In the genomic region with DNA sequence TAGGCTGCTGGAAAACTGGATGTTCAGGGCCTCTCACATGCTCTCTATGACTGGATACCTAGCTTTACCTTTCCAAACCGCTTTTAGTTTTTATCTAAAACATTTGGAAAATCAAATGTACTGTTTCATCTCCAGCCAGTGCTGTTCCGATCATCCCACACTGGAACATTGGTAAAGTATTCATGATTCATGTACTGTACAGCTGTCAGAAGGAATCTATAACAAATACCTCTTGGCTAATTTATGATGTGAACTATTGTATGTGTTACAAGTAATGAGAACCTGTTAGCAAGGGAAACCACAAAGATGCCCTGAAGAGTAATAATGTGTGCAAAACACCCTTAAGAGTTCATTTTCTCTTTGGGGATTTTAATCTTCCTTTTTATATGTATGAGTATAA, we compare ENCODE assay signal across 21 mouse cellular contexts.
DNase-seq lines count a peak whose midpoint lies in the region; ATAC-seq and TF ChIP-seq lines count a peak whose summit lies in the region.
"Had no signal": no experiment of that assay in that cellular context is flagged by ENCODE, and none has a peak within 500 bp of the region (broad histone marks: within the 10 kb centered on the region; RNA-seq: fewer than 3 reads in every experiment).

No protein-coding gene starts in this region.

- no peak overlapping the region for H3K4me3 ChIP-seq in limb, embryonic 13.5 days
- H3K4me3 ChIP-seq in limb, embryonic 10.5 days = no peak overlapping the region
- no peak overlapping the region for H3K4me3 ChIP-seq in limb, embryonic 14.5 days (replicated peaks; ENCODE audit: low read length)
- no peak overlapping the region for H3K4me3 ChIP-seq in hindbrain, embryonic 11.5 days (ENCODE audit: low read depth, low read length)
- H3K4me3 ChIP-seq: embryonic facial prominence, embryonic 12.5 days; embryonic facial prominence, embryonic 15.5 days; forebrain, embryonic 13.5 days; forebrain, embryonic 15.5 days had no signal

- no peaks in the 10 kb centered on the region for H3K27me3 ChIP-seq in limb, embryonic 13.5 days
- H3K27me3 ChIP-seq in limb, embryonic 10.5 days (ENCODE audit: low read depth, poor library complexity, severe bottlenecking) = no peaks in the 10 kb centered on the region
- no peaks in the 10 kb centered on the region for H3K27me3 ChIP-seq in limb, embryonic 14.5 days (ENCODE audit: control insufficient read depth, insufficient read depth, low read length)
- H3K27me3 ChIP-seq in hindbrain, embryonic 11.5 days (ENCODE audit: control insufficient read depth, insufficient read depth, low read length) = no peaks in the 10 kb centered on the region
- H3K27me3 ChIP-seq: embryonic facial prominence, embryonic 12.5 days; embryonic facial prominence, embryonic 15.5 days; forebrain, embryonic 13.5 days; forebrain, embryonic 15.5 days had no signal

- H3K27ac ChIP-seq in limb, embryonic 13.5 days = no peak overlapping the region
- H3K27ac ChIP-seq in limb, embryonic 10.5 days = no peak overlapping the region
- no peak overlapping the region for H3K27ac ChIP-seq in limb, embryonic 14.5 days (replicated peaks; ENCODE audit: low read depth, low read length)
- H3K27ac ChIP-seq in hindbrain, embryonic 11.5 days (ENCODE audit: low read depth, low read length) = no peak overlapping the region
- H3K27ac ChIP-seq: embryonic facial prominence, embryonic 12.5 days; embryonic facial prominence, embryonic 15.5 days; forebrain, embryonic 13.5 days; forebrain, embryonic 15.5 days had no signal

- H3K36me3 ChIP-seq in limb, embryonic 13.5 days = no peaks in the 10 kb centered on the region
- H3K36me3 ChIP-seq in limb, embryonic 10.5 days = no peaks in the 10 kb centered on the region
- no peaks in the 10 kb centered on the region for H3K36me3 ChIP-seq in limb, embryonic 14.5 days (ENCODE audit: control insufficient read depth, insufficient read depth, low read length)
- no peaks in the 10 kb centered on the region for H3K36me3 ChIP-seq in hindbrain, embryonic 11.5 days (ENCODE audit: control insufficient read depth, insufficient read depth, low read length)
- H3K36me3 ChIP-seq: embryonic facial prominence, embryonic 12.5 days; embryonic facial prominence, embryonic 15.5 days; forebrain, embryonic 15.5 days had no signal

- whole genome bisulfite sequencing in limb, embryonic 13.5 days = 58% methylated on average over 2 of the region's 2 CpGs
- WGBS in limb, embryonic 10.5 days = 85% methylated on average over 2 of the region's 2 CpGs
- WGBS in limb, embryonic 14.5 days = 49% methylated on average over 2 of the region's 2 CpGs
- WGBS in hindbrain, embryonic 11.5 days = 82% methylated on average over 2 of the region's 2 CpGs

- DNase-seq in limb, embryonic 10.5 days (ENCODE audit: low spot score) = no peak
- DNase-seq in NIH3T3 (ENCODE audit: low read depth) = peak; percentile 60
- peak; percentile 54 for DNase-seq in limb, embryonic 14.5 days (ENCODE audit: low spot score)
- DNase-seq in hindbrain, embryonic 11.5 days (ENCODE audit: low spot score) = no peak
- no peak for DNase-seq in ovary, postnatal 14 days (ENCODE audit: low spot score)
- DNase-seq: adrenal gland, adult 2 months; adrenal gland, postnatal 10 days; adrenal gland, postnatal 25 days; cerebellum, adult 11 months; cerebellum, adult 18-20 months; cerebellum, adult 8-10 months; cerebellum, adult 9-11 months; cerebellum, postnatal 14 days; cerebellum, postnatal 36 days; embryo, embryonic 11 days; forebrain, postnatal 0 days had no signal

- H3K9ac ChIP-seq in limb, embryonic 13.5 days = no peak overlapping the region
- no peak overlapping the region for H3K9ac ChIP-seq in limb, embryonic 14.5 days (ENCODE audit: low read depth, low read length, severe bottlenecking)
- H3K9ac ChIP-seq in hindbrain, embryonic 11.5 days (ENCODE audit: low read depth, low read length) = no peak overlapping the region
- H3K9ac ChIP-seq: embryonic facial prominence, embryonic 12.5 days; embryonic facial prominence, embryonic 15.5 days; forebrain, embryonic 13.5 days; forebrain, embryonic 15.5 days; forebrain, postnatal 0 days had no signal

- no peak overlapping the region for H3K4me2 ChIP-seq in limb, embryonic 13.5 days (replicated peaks)
- no peak overlapping the region for H3K4me2 ChIP-seq in limb, embryonic 14.5 days (replicated peaks; ENCODE audit: low read depth, low read length, severe bottlenecking)
- H3K4me2 ChIP-seq in hindbrain, embryonic 11.5 days (replicated peaks; ENCODE audit: low read depth, low read length) = no peak overlapping the region
- H3K4me2 ChIP-seq: embryonic facial prominence, embryonic 12.5 days; embryonic facial prominence, embryonic 15.5 days; forebrain, embryonic 13.5 days; forebrain, embryonic 15.5 days had no signal

- H3K9me3 ChIP-seq in limb, embryonic 13.5 days = no peaks in the 10 kb centered on the region
- H3K9me3 ChIP-seq in limb, embryonic 10.5 days (replicated peaks) = no peaks in the 10 kb centered on the region
- no peaks in the 10 kb centered on the region for H3K9me3 ChIP-seq in limb, embryonic 14.5 days (ENCODE audit: control insufficient read depth, low read length)
- H3K9me3 ChIP-seq in hindbrain, embryonic 11.5 days (ENCODE audit: control insufficient read depth, low read length) = no peaks in the 10 kb centered on the region
- H3K9me3 ChIP-seq: embryonic facial prominence, embryonic 12.5 days; embryonic facial prominence, embryonic 15.5 days; forebrain, embryonic 13.5 days; forebrain, embryonic 15.5 days had no signal

- TF ChIP-seq POLR2A in limb, embryonic 14.5 days (IDR thresholded peaks at IDR 0.05; ENCODE audit: borderline replicate concordance, extremely low read depth, insufficient read depth, insufficient read length) = no peak

- ATAC-seq in limb, embryonic 13.5 days (ENCODE audit: low FRiP score, low read depth) = peak; percentile 51; the same call in 1 of the 2 replicates
- peak; percentile 60; the same call in 1 of the 2 replicates for ATAC-seq in limb, embryonic 14.5 days (ENCODE audit: low FRiP score, low read depth)
- no peak for ATAC-seq in hindbrain, embryonic 11.5 days (ENCODE audit: low FRiP score)
- ATAC-seq: forebrain, embryonic 13.5 days; forebrain, embryonic 15.5 days; forebrain, postnatal 0 days had no signal

- no peaks in the 10 kb centered on the region for H3K4me1 ChIP-seq in limb, embryonic 13.5 days
- H3K4me1 ChIP-seq in limb, embryonic 10.5 days = no peaks in the 10 kb centered on the region
- no peaks in the 10 kb centered on the region; the same call in 1 of the 2 replicates for H3K4me1 ChIP-seq in limb, embryonic 14.5 days (ENCODE audit: control insufficient read depth, insufficient read depth, low read length)
- no peaks in the 10 kb centered on the region for H3K4me1 ChIP-seq in hindbrain, embryonic 11.5 days (replicated peaks; ENCODE audit: control insufficient read depth, insufficient read depth, low read length)
- H3K4me1 ChIP-seq: embryonic facial prominence, embryonic 12.5 days; embryonic facial prominence, embryonic 15.5 days; forebrain, embryonic 13.5 days; forebrain, embryonic 15.5 days had no signal

Comparison
In these comparisons a context has a peak if more than half of its experiments do, and no peak if none do; other contexts are left out.
1. DNase-seq: peak in NIH3T3 (single experiment) and limb, embryonic 14.5 days (single experiment); none in limb, embryonic 10.5 days (single experiment), hindbrain, embryonic 11.5 days (single experiment) and ovary, postnatal 14 days (single experiment).